Mouse (Mus musculus) myocyte (in vitro differentiated cells): ENCODE results near the gene Tulp1.

Experiments used
- E2F4 ChIP-seq: IDR thresholded peaks from one replicate; pipeline ENCODE4 v1.6.1; 2011; ENCODE audit warnings: mild to moderate bottlenecking, control low read depth, moderate library complexity; ENCODE audit not compliant: insufficient read depth
- MAX ChIP-seq: IDR thresholded peaks from one replicate; pipeline ENCODE4 v1.6.1; 2011; ENCODE audit warnings: low read depth, mild to moderate bottlenecking, control low read depth
- MYOD1 ChIP-seq, 3 experiments: IDR thresholded peaks; one replicate each; pipeline ENCODE4 v1.6.1; 2011; ENCODE audit warnings: control low read depth in 2 of 3, low read depth in 2 of 3, mild to moderate bottlenecking in 2 of 3, moderate library complexity in 1 of 3; ENCODE audit not compliant: insufficient read length in 2 of 3, control insufficient read depth in 1 of 3
- POLR2A ChIP-seq: IDR thresholded peaks from one replicate; pipeline ENCODE4 v1.6.1; 2011; ENCODE audit warnings: low read depth, mild to moderate bottlenecking, control low read depth, moderate library complexity; ENCODE audit not compliant: insufficient read length
- POLR2AphosphoS2 ChIP-seq: IDR thresholded peaks from one replicate; pipeline ENCODE4 v1.6.1; 2011; ENCODE audit warnings: low read depth, control low read depth; ENCODE audit not compliant: insufficient read length
- REST ChIP-seq: IDR thresholded peaks from one replicate; pipeline ENCODE4 v1.6.1; 2011; ENCODE audit warnings: mild to moderate bottlenecking, control low read depth, moderate library complexity; ENCODE audit not compliant: insufficient read depth, insufficient read length
- SRF ChIP-seq: IDR thresholded peaks from one replicate; pipeline ENCODE4 v1.6.1; 2011; ENCODE audit warnings: low read depth; ENCODE audit not compliant: control insufficient read depth, insufficient read length
- TCF12 ChIP-seq: IDR thresholded peaks from one replicate; pipeline ENCODE4 v1.6.1; 2011; ENCODE audit warnings: mild to moderate bottlenecking, control low read depth; ENCODE audit not compliant: poor library complexity, insufficient read depth, severe bottlenecking
- USF1 ChIP-seq: IDR thresholded peaks from one replicate; pipeline ENCODE4 v1.6.1; 2011; ENCODE audit warnings: low read depth, mild to moderate bottlenecking, control low read depth, moderate library complexity

DNA sequence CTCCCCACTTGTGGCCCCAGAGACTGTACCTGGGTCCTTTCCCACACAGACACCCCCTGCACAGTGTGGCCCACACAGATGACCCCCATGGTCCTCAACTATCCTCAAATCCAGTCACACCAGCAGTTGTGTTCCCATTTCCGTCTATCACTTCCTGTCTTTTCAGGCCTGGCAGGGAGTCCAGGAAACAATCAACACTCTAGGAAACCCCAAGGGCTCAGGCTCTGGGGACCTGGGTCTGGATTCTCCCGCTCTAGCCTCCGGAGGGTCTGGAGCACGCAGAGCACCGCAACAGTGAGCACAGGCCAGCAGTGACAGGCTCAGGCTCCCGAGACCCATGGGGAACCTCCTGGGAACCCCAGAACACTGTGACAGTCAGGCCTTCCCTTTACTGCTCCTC is 16.8 kb downstream of the Tulp1 start:
- TF ChIP-seq MYOD1 (IDR thresholded peaks at IDR 0.05; ENCODE audit: control insufficient read depth in 1 of 3, insufficient read length in 2 of 3, low read depth in 2 of 3), result no peak
- no peak for TF ChIP-seq POLR2A
- no peak for TF ChIP-seq USF1
- no peak for TF ChIP-seq MAX
- no peak for TF ChIP-seq TCF12
- TF ChIP-seq POLR2AphosphoS2, result no peak
- TF ChIP-seq REST, result no peak
- TF ChIP-seq SRF, result no peak
- TF ChIP-seq E2F4, result no peak
